In genomic region chr2:154243356-154244036, GRCm38 (mm10) we compare ENCODE assay signal across 12 mouse cellular contexts. TPM values are rescaled to one million over a fixed set of nuclear protein-coding genes. Genes with fewer than 3 reads are reported as not detected.
DNase-seq lines count a peak whose midpoint lies in the region.
"Had no signal": no experiment of that assay in that cellular context is flagged by ENCODE, and none has a peak within 500 bp of the region (broad histone marks: within the 10 kb centered on the region; RNA-seq: fewer than 3 reads in every experiment).

No protein-coding gene starts in this region.

- intact Hi-C loops in gastrocnemius, postnatal 14 days (cut with DNase I; ENCODE audit: low total_unique reads): no loop called here

- DNase-seq in cerebellum, postnatal 10 days: peak; percentile 88
- no peak for DNase-seq in cerebellum, adult 9-10 months
- peak; percentile 23 to 27 for DNase-seq in frontal cortex, postnatal 10 days (ENCODE audit: low spot score in 2 of 2)
- peak; percentile 63 to 82 for DNase-seq in left cerebral cortex, adult 18-20 months (ENCODE audit: low spot score in 2 of 2)
- peak; percentile 71 to 78 for DNase-seq in right cerebral cortex, postnatal 10 days (ENCODE audit: low spot score in 2 of 2)
- DNase-seq in kidney, adult 8-10 months: no peak
- no peak for DNase-seq in kidney, postnatal 14 days
- no peak for DNase-seq in gastrocnemius, postnatal 14 days
- DNase-seq: adrenal gland, postnatal 10 days; liver, embryonic 13.5 days; lung, postnatal 4 days had no signal

RNA-seq across cellular contexts. Expression of gene Bpifb9a, which starts 14.2 kb away (rescaled TPM):
- total RNA-seq in left cerebral cortex, adult 18-20 months (2021): not detected
- total RNA-seq in gastrocnemius, postnatal 14 days (2021): not detected
- total RNA-seq: adrenal gland, postnatal 10 days; gastrocnemius, adult 18-20 months had no signal

RNA-seq across cellular contexts. Expression of gene Bpifb5, which starts 20.0 kb away (rescaled TPM):
- total RNA-seq in left cerebral cortex, adult 18-20 months (2021): not detected
- not detected for total RNA-seq in gastrocnemius, postnatal 14 days (2021)
- total RNA-seq: gastrocnemius, adult 18-20 months had no signal

RNA-seq across cellular contexts. Expression of gene Bpifb1, which starts 52.9 kb away (rescaled TPM):
- under 1 TPM in 1 of 2 experiments, not detected in 1; 0.21 TPM for total RNA-seq in left cerebral cortex, adult 18-20 months (2021)
- not detected for total RNA-seq in gastrocnemius, postnatal 14 days (2021)
- total RNA-seq: adrenal gland, postnatal 10 days; gastrocnemius, adult 18-20 months had no signal

Comparison
In these comparisons a context has a peak if more than half of its experiments do, and no peak if none do; other contexts are left out.
1. DNase-seq: peak in cerebellum, postnatal 10 days (2 of 2), frontal cortex, postnatal 10 days (2 of 2), left cerebral cortex, adult 18-20 months (2 of 2) and right cerebral cortex, postnatal 10 days (2 of 2); none in cerebellum, adult 9-10 months (single experiment), kidney, adult 8-10 months (0 of 2), kidney, postnatal 14 days (single experiment) and gastrocnemius, postnatal 14 days (single experiment).